Mouse (Mus musculus) spleen, embryonic (tissue): ENCODE measurements around the gene Tas2r143.

Experiments used
- CTCF ChIA-PET: fragments of 350-600 bp; sonication (Branson Sonifier 250); formaldehyde crosslinking; loops from one replicate; lab custom pipeline; 2022; lab: Charles Lee

Tas2r143 gene

GRCm38 (mm10) chr6:42364607-42365006 is 35.4 kb upstream of the Tas2r143 start:
- CTCF ChIA-PET = interaction anchor here (0.7 to 0.8 kb wide), 2 partner anchors 40 to 78 kb away, joined by 4 to 20 read pairs; partner anchors contain the start of gene Fam131b

DNA sequence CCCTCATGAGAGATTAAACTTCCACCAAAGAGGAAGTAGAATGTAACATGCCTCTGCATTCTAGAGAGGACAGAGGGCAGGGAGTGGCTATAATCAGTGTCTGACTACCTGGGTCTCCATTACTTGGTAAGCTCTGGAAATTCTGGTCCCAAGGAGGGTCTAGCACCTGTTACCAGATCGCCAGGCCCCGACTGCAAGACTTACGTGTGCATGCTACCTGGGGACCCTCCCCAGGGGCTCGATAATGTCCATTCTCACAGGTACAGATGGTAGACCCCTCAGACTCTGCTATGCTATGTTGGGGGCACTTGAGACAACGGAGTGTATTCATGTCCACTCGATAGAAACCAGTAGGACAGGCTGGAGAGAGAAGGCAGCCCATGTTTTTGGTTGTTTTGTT is 34.8 kb upstream of the Tas2r143 start:
- CTCF ChIA-PET = interaction anchor here (0.8 kb wide), 1 partner anchor 78 kb away, joined by 20 read pairs; no protein-coding TSS in a partner anchor

GRCm38 (mm10) chr6:42369870-42370269 is 30.2 kb upstream of the Tas2r143 start:
- CTCF ChIA-PET = no interaction called here

GRCm38 (mm10) chr6:42370630-42371363 is 29.2 kb upstream of the Tas2r143 start:
- CTCF ChIA-PET = interaction anchor here (0.9 kb wide), 1 partner anchor 144 kb away, joined by 4 read pairs; no protein-coding TSS in a partner anchor

DNA sequence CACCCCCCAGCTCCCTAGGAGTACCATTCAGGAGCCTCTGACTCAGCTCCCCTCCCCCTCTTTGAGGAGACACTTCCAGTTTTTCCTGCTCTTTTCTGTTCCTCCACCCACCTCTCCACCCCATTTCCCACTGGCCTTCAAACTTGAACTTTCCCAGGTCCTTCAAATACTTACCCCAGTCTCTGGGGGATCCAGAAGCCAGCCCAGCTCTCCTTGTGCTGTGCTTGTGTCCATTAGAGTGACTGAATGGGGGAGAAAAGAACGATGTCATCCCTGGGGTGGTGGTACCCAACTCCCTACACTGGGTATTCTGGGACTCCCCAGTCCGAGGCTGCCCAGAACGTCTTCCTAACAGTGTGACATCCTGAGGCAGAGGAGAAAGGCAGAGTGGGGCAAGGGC is 28.0 kb upstream of the Tas2r143 start:
- CTCF ChIA-PET = interaction anchor here (0.9 kb wide), 1 partner anchor 145 kb away, joined by 4 read pairs; no protein-coding TSS in a partner anchor

- CTCF ChIA-PET = no interaction called here
Observed at GRCm38 (mm10) chr6:42372421-42372815, 27.6 kb upstream of the Tas2r143 start.

DNA sequence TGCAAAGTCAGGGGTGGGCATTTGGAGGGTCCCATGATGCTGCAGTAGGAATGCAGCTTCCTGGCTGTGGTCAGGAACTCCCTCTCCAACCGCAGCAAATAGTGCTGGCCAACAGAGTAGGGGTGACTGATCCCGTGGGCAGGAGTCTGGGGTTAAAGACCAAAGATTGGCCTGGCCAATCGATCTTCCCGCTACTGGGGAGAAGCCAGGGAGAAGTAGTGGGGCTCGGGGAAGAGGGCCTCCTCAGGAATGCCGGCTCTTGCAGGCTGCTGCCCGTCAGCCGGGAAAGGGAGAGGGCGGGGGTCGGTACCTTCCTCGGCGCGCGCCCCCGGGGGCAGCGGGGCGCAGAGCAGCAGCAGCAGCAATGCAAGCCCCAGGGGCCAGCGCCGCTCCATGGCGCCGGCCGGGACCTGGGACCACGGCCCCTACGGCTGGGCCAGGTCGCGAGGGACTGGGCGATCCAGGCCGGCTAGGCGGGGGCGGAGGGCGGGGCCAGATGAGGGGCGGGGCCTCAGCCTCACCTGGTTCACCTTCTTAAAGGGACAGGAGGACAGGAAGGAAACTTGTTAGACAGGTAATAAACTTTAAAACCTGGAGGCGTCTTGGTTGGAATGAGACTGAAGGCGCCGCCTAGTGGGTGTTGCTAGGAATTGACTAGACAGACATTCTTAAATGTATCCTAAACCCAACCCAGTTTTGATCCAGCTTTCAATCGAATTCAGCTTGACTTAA is 27.1 kb upstream of the Tas2r143 start, which contains the start of gene Epha1:
Gene Epha1, minus strand, starts transcription at position 453 of the 732 bp plus-strand sequence.
- CTCF ChIA-PET = interaction anchor here (0.7 to 0.8 kb wide), 2 partner anchors 22 to 28 kb away, joined by 3 to 5 read pairs; no protein-coding TSS in a partner anchor

DNA sequence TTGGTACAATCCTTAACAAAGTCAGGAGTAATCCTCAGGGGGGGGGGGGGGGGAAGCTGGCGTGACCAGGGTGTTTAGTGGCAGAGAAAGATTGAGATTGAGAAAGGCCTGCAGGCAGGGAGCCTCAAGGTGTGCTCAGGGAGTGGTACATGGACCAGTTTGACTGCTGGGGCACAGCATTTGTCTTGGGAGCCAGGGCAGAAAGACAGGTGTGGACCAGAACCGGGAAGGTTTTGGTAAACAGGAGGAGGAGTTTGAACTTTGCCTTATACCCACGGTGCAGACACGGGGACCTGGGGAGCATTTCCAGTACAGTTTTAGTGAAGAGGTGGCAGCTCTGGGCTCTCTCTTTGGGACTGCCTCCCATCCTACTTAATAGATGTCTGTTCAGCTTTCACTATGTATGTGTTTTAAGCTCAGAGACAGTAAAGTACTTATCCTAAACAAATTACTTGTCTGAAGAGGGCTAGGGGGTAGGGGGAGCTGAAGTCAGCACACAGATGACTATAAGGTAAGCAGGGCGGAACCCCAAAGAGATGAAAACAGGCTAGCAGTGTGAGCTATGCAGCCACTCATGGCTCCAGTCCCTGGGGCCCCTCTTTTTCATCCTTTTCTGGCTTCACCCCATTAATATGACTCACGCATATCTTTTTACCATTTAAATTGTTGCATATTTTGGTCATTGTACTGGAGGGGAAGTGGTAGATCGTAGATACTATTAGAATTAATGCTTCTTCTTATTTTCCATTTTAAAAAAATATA is 26.2 kb upstream of the Tas2r143 start:
- CTCF ChIA-PET = interaction anchor here (0.7 to 0.8 kb wide), 2 partner anchors 23 to 29 kb away, joined by 3 to 5 read pairs; no protein-coding TSS in a partner anchor

GRCm38 (mm10) chr6:42374701-42375100 is 25.3 kb upstream of the Tas2r143 start:
- CTCF ChIA-PET = no interaction called here

- CTCF ChIA-PET = no interaction called here
Observed at GRCm38 (mm10) chr6:42375131-42375530, 24.9 kb upstream of the Tas2r143 start.

DNA sequence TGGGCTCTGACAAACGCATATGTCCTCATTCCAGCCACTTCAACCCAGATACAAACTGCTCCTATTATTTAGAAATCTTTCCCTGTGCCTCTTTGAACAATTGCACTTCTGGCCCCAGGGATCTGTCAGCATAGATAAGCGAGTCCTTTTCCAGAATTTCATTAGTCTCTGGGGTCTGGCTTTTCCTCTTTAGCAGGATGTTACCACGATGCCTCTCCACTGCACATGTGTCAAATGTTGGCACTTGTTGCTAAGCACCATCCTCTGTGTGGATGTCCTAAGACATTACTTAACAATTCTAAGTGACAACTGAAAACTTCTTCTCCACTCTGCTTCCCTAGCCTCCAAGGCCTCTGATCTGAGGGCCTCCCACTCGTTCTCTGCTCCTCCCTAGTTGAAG is 24.0 kb upstream of the Tas2r143 start:
- CTCF ChIA-PET = interaction anchor here (1.2 kb wide), 1 partner anchor 51 kb away, joined by 3 read pairs; the partner anchor contains the start of gene Fam131b

DNA sequence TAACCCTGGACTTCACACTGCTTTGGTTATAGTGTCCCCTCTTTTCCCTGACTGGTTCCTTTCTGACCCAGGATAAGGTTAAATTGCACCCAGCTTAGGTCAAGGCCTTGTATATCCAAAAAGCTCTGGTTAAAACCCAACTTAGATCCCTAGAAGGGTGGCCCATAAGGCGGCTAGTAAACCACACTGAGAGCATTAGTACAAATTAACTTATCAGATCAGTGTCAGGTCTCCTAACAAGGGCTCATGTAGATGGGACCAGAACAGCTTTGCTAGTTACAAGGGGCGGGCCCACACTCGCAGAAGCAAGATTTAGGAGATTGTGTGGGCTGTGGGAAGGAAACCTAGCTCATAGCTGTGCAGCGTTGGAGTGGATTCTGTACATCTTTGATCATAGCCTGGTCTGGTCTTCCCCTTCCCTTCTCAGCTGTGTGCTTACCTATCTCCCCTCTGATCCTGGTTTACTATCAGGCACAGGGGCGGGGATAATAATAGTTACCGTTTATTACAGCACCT is 23.5 kb upstream of the Tas2r143 start:
- CTCF ChIA-PET = interaction anchor here (1.2 kb wide), 1 partner anchor 52 kb away, joined by 3 read pairs; the partner anchor contains the start of gene Fam131b

DNA sequence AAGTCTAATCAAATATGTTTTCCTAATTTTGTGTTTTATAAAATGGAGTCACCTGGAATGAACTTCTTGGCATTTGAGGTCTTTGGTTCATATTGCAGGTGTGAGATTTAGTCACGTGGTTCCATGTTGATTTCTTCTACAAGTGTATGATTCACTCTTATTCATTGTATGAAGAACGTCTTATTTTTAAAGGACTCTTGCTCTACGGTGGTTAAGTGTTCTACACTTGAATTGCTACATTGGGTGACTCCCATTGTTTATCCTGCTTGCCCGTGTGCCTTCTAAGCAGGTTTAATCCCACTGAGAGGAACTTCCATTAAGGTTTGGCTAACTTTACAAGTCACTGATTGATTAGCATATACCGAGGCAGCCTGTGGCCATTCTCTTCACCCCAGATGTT is 22.8 kb upstream of the Tas2r143 start:
- CTCF ChIA-PET = interaction anchor here (1.2 kb wide), 1 partner anchor 52 kb away, joined by 3 read pairs; the partner anchor contains the start of gene Fam131b

DNA sequence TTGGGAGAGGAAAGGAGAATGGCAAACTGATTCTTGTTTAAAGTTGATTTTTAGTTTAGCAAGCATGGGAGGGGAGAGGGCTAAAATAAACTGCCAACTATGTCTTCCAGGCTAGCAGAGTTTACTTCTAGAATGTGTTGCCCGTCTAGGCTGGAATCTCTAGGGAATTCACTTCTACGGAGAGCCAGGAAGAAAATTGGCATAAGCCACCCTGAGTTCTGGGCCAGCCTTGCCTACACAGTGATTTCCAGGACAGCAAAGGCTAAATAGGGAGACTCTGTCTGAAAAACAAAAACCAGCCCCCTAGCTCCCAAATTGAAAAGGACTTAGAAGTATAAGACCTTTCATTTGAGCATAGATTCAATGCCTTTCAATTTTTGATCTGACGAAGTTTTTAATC is 20.5 kb upstream of the Tas2r143 start:
- CTCF ChIA-PET = interaction anchor here (1.5 kb wide), 1 partner anchor 15 kb away, joined by 4 read pairs; no protein-coding TSS in a partner anchor

DNA sequence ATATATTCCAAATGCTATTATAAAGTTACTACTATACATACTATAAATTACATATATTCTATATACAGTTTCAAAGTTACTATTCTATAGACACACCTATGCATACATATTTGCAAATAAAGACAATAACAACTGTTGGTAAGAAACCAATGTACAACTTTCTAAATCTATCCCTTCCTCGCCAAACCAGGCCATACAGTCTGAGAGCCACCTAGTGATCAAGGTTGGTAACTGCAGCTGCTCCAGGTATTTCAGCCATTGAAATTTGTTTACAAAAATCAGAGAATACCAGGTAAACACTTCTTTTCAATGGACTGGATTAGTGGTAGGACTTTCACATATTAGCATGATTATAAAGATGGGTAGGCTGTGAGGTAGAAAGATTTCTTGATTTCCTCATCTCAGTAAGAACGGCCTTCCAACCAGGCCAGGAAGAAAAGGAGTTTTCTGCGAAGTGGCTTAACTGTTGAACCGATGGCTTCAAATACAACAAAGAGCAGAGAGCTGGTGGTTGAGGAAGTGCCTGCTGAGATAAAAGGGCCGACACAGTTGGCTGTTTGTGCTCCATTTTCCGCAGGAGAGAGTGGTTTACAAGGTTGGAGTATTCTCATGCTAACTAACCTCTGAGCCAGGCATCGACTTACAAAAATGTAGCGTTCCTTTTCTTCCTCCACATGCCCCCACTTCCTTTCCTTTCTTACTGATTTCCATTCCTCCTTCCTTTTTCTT is 19.5 kb upstream of the Tas2r143 start:
- CTCF ChIA-PET = no interaction called here

GRCm38 (mm10) chr6:42381221-42381620 is 18.8 kb upstream of the Tas2r143 start:
- CTCF ChIA-PET = no interaction called here

GRCm38 (mm10) chr6:42381916-42382381 is 18.1 kb upstream of the Tas2r143 start:
- CTCF ChIA-PET = interaction anchor here (0.6 kb wide), 1 partner anchor 139 kb away, joined by 3 read pairs; no protein-coding TSS in a partner anchor

DNA sequence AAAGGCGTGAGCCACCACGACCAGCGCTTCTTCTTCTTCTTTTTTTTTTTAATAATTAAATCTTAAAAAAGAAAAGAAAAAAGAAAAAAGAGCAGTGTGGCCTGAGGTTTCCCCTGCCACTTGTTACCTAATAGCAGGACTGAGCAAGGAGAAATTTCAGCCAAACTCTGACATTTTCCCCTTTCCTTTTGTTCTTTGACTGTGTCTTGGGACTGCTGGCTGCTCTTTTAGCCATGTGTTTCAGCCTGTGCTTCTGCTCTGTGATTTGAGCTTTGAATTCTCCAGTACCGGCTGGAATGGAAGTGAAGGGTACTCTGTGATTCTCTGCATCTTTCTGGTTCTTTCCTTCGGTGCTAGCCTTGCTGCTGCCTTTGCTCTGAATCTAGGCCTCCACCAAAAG is 16.7 kb upstream of the Tas2r143 start:
- CTCF ChIA-PET = no interaction called here

DNA sequence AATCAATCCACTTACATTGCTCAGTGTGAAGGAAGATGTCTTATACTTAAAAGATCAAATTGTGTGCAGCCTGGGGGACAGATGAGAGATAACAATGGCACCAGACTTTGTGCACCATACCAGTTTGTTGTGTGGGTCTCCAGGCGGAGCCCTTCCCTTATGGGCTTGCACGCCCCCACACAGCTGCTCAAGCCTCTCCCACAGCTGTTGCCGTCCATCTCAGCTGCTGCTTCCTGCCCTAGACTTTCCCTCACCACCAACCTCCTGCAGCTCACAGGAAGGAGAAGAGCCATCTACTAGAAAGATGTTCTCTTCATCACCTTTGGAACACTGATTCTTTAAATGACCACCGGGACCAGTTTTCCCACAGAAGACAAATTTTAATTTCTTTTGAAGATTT is 14.4 kb upstream of the Tas2r143 start:
- CTCF ChIA-PET = no interaction called here

DNA sequence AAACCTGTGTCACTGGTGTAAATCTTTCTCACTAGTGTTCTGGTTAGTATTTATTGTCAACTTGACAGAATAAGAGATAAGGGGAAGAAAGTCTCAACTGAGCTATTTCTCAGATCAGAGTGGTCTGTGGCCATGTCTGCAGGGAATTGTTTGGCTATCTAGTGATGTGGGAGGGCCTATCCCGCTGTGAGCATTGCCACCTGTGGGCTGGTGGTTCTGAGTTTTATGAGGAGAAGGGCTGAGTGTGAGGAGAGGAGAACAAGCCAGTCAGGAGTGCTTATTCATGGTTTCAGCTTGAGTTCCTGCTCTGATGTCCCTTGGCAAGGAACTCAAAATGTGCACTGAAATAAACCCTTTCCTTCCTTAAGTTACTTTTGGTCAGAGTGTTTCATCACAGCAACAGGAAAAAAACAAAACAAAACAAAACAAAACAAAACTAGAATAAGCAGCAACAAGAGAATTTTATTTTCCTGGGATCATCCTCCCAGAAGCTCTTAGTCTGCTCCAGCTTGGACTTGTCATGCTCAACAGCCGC is 8.2 kb upstream of the Tas2r143 start:
- CTCF ChIA-PET = no interaction called here
